Mouse (Mus musculus) megakaryocyte, embryonic 14.5 days (primary cell): ENCODE measurements at regions not wholly inside any gene's neighbourhood (a gene's known extent, or its start where the extent isn't known, plus 50 kb on each side); places are given as distances from the start of the nearest gene placed in this dataset.

Experiments used
- FLI1 ChIP-seq: IDR thresholded peaks from 2 replicates; pipeline ENCODE4 v1.6.1; 2012; ENCODE audit warnings: low read length, inconsistent platforms, mixed read lengths
- GATA1 ChIP-seq: IDR thresholded peaks from 3 replicates; pipeline ENCODE4 v1.6.1; 2012; ENCODE audit warnings: mixed read lengths, low read length, inconsistent platforms, borderline replicate concordance

GRCm38 (mm10) chr17:64211281-64211680 lies 120.4 kb downstream of the Pja2 start:
- no peak for TF ChIP-seq FLI1
- TF ChIP-seq GATA1: no peak
